28 mouse cellular contexts compared by ENCODE assay signal in genomic region chr11:70674014-70674413, GRCm38 (mm10). TPM values are rescaled to one million over a fixed set of nuclear protein-coding genes. Genes with fewer than 3 reads are reported as not detected.
DNase-seq lines count a peak whose midpoint lies in the region; TF ChIP-seq lines count a peak whose summit lies in the region.
"Had no signal": no experiment of that assay in that cellular context is flagged by ENCODE, and none has a peak within 500 bp of the region (broad histone marks: within the 10 kb centered on the region; RNA-seq: fewer than 3 reads in every experiment).

No protein-coding gene starts in this region.

- intact Hi-C loops in gastrocnemius, adult 2 months (cut with DNase I): no loop called here

- H3K4me1 ChIP-seq in cerebellum, adult 2 months (ENCODE audit: control insufficient read depth, insufficient read depth, low read length): peaks cover 4% of the 10 kb centered on the region

- H3K27ac ChIP-seq in cerebellum, adult 2 months (ENCODE audit: insufficient read depth, low read length): 0 out of 2 replicates have a peak overlapping the region, but pooled peaks have one; percentile 28
- no peak overlapping the region for H3K27ac ChIP-seq in gastrocnemius, adult 2 months
- H3K27ac ChIP-seq in layer of hippocampus, adult 2 months: peak overlapping the region; percentile 66; the same call in 1 of the 2 replicates
- H3K27ac ChIP-seq: embryonic facial prominence, embryonic 13.5 days; forebrain, embryonic 10.5 days; heart, embryonic 10.5 days; limb, embryonic 13.5 days; midbrain, embryonic 15.5 days had no signal

- no peak overlapping the region for H3K4me3 ChIP-seq in cerebellum, adult 2 months (replicated peaks; ENCODE audit: insufficient read depth, low read depth, low read length)
- no peak overlapping the region for H3K4me3 ChIP-seq in gastrocnemius, adult 2 months
- no peak overlapping the region for H3K4me3 ChIP-seq in layer of hippocampus, adult 2 months
- H3K4me3 ChIP-seq: embryonic facial prominence, embryonic 13.5 days; forebrain, embryonic 10.5 days; heart, embryonic 10.5 days; limb, embryonic 13.5 days; megakaryocyte, embryonic 14.5 days; midbrain, embryonic 15.5 days had no signal

- TF ChIP-seq CTCF in cerebellum, adult 2 months (IDR thresholded peaks at IDR 0.05; ENCODE audit: borderline replicate concordance, insufficient read depth, low read depth, low read length): no peak
- TF ChIP-seq CTCF in gastrocnemius, adult 2 months (IDR thresholded peaks at IDR 0.05): no peak
- no peak for TF ChIP-seq CTCF in layer of hippocampus, adult 2 months (conservative IDR thresholded peaks at IDR 0.05)

- H3K27me3 ChIP-seq in cerebellum, adult 2 months (ENCODE audit: control insufficient read depth, insufficient read depth, low read length): no peaks in the 10 kb centered on the region
- H3K27me3 ChIP-seq: CH12.LX; embryonic facial prominence, embryonic 13.5 days; limb, embryonic 13.5 days; megakaryocyte, embryonic 14.5 days; midbrain, embryonic 15.5 days had no signal

- TF ChIP-seq POLR2A in cerebellum, adult 2 months (IDR thresholded peaks at IDR 0.05; ENCODE audit: borderline replicate concordance, insufficient read depth, low read length): no peak

- peak in 1 of 2 experiments; percentile 27 for DNase-seq in cerebellum, adult 2 months
- no peak for DNase-seq in cerebellum, postnatal 36 days
- DNase-seq in gastrocnemius, adult 2 months: peak; percentile 13
- DNase-seq in gastrocnemius, postnatal 10 days: no peak
- no peak for DNase-seq in layer of hippocampus, adult 2 months (ENCODE audit: low spot score in 2 of 2)
- no peak for DNase-seq in layer of hippocampus, adult 8-10 months (ENCODE audit: low spot score in 2 of 2)
- no peak for DNase-seq in adrenal gland, postnatal 10 days
- DNase-seq: adrenal gland, adult 2 months; forebrain, postnatal 0 days; gastrocnemius, postnatal 14 days; kidney, adult 8-10 months; kidney, postnatal 10 days; liver, postnatal 0 days; lung, postnatal 36 days; right cerebral cortex, adult 18-20 months; spleen, adult 18-20 months; thymus, postnatal 14 days had no signal

- 25% methylated on average over 6 of the region's 6 CpGs for WGBS in cerebellum, adult 2 months

RNA-seq across cellular contexts. Expression of gene Spag7, which starts 4.8 kb away (rescaled TPM):
- polyA plus RNA-seq in cerebellum, adult 2 months (2012; rRNA removed): 84.3 and 93.2 TPM in 2 replicates
- 10 to 100 TPM; 86.3 to 86.4 TPM for total RNA-seq in gastrocnemius, adult 2 months (2021)
- total RNA-seq in gastrocnemius, postnatal 10 days (2021): 100 to 1,000 TPM; 131 to 133 TPM
- 10 to 100 TPM; 50.8 to 54.7 TPM for total RNA-seq in layer of hippocampus, adult 2 months (2021)
- total RNA-seq in layer of hippocampus, adult 8-10 months (2022): 10 to 100 TPM; 47.4 to 54.8 (median 51.8) TPM
- 10 to 100 TPM; 66.5 to 72.6 TPM for total RNA-seq in adrenal gland, postnatal 10 days (2021)

RNA-seq across cellular contexts. Expression of gene Camta2, which starts 13.9 kb away (rescaled TPM):
- 108 TPM in 2 replicates for polyA plus RNA-seq in cerebellum, adult 2 months (2012; rRNA removed)
- 10 to 100 TPM; 39.6 to 44.9 TPM for total RNA-seq in gastrocnemius, adult 2 months (2021)
- 10 to 100 TPM; 20.6 to 21.8 TPM for total RNA-seq in gastrocnemius, postnatal 10 days (2021)
- total RNA-seq in layer of hippocampus, adult 2 months (2021): 100 to 1,000 TPM; 387 to 403 TPM
- total RNA-seq in layer of hippocampus, adult 8-10 months (2022): 100 to 1,000 TPM; 291 to 332 (median 307) TPM
- total RNA-seq in adrenal gland, postnatal 10 days (2021): 10 to 100 TPM; 34.3 to 43.8 TPM

RNA-seq across cellular contexts. Expression of gene Eno3, which starts 17.0 kb away (rescaled TPM):
- polyA plus RNA-seq in cerebellum, adult 2 months (2012; rRNA removed): 35.0 and 35.9 TPM in 2 replicates
- 1,000 to 10,000 TPM; 7,153 to 7,488 TPM for total RNA-seq in gastrocnemius, adult 2 months (2021)
- 1,000 to 10,000 TPM; 5,193 to 5,983 TPM for total RNA-seq in gastrocnemius, postnatal 10 days (2021)
- total RNA-seq in layer of hippocampus, adult 2 months (2021): 1 to 10 TPM; 6.6 to 7.9 TPM
- 10 to 100 TPM in 3 of 4 experiments, 1 to 10 TPM in 1; 10.0 to 14.5 (median 11.2) TPM for total RNA-seq in layer of hippocampus, adult 8-10 months (2022)
- 100 to 1,000 TPM in 1 of 2 experiments, 10 to 100 TPM in 1; 89.5 to 224 TPM for total RNA-seq in adrenal gland, postnatal 10 days (2021)

RNA-seq across cellular contexts. Expression of gene Pfn1, which starts 19.6 kb away (rescaled TPM):
- polyA plus RNA-seq in cerebellum, adult 2 months (2012; rRNA removed): 289 and 305 TPM in 2 replicates
- total RNA-seq in gastrocnemius, adult 2 months (2021): 100 to 1,000 TPM; 252 to 257 TPM
- 100 to 1,000 TPM; 465 to 491 TPM for total RNA-seq in gastrocnemius, postnatal 10 days (2021)
- 100 to 1,000 TPM; 333 to 349 TPM for total RNA-seq in layer of hippocampus, adult 2 months (2021)
- total RNA-seq in layer of hippocampus, adult 8-10 months (2022): 100 to 1,000 TPM; 268 to 335 (median 298) TPM
- total RNA-seq in adrenal gland, postnatal 10 days (2021): 100 to 1,000 TPM; 677 to 708 TPM

RNA-seq across cellular contexts. Expression of gene Inca1, which starts 25.9 kb away (rescaled TPM):
- polyA plus RNA-seq in cerebellum, adult 2 months (2012; rRNA removed): 4.0 and 4.6 TPM in 2 replicates
- total RNA-seq in gastrocnemius, adult 2 months (2021): 1 to 10 TPM; 3.8 to 5.7 TPM
- total RNA-seq in gastrocnemius, postnatal 10 days (2021): 1 to 10 TPM; 1.6 to 2.5 TPM
- 1 to 10 TPM; 2.9 to 5.0 TPM for total RNA-seq in layer of hippocampus, adult 2 months (2021)
- 1 to 10 TPM; 3.8 to 6.5 (median 4.7) TPM for total RNA-seq in layer of hippocampus, adult 8-10 months (2022)
- 10 to 100 TPM; 13.8 to 18.9 TPM for total RNA-seq in adrenal gland, postnatal 10 days (2021)
- total RNA-seq: common myeloid progenitor, adult 5-6 weeks; granulocyte monocyte progenitor cell, adult 5-6 weeks; hematopoietic stem cell, adult 5-6 weeks; neutrophil, adult 5-6 weeks had no signal

Comparison
In these comparisons a context has a peak if more than half of its experiments do, and no peak if none do; other contexts are left out.
1. RNA of gene Camta2, which starts 13.9 kb away (total RNA-seq): 387 to 403 TPM in layer of hippocampus, adult 2 months and 291 to 332 TPM in layer of hippocampus, adult 8-10 months; 39.6 to 44.9 TPM in gastrocnemius, adult 2 months, 34.3 to 43.8 TPM in adrenal gland, postnatal 10 days and 20.6 to 21.8 TPM in gastrocnemius, postnatal 10 days; every median in the first group is over 4 times any median in the second.
2. RNA of gene Eno3, which starts 17.0 kb away (total RNA-seq): 7,153 to 7,488 TPM in gastrocnemius, adult 2 months and 5,193 to 5,983 TPM in gastrocnemius, postnatal 10 days; 89.5 to 224 TPM in adrenal gland, postnatal 10 days, 10.0 to 14.5 TPM in layer of hippocampus, adult 8-10 months and 6.6 to 7.9 TPM in layer of hippocampus, adult 2 months; every median in the first group is over 10 times any median in the second.